In the genomic region with DNA sequence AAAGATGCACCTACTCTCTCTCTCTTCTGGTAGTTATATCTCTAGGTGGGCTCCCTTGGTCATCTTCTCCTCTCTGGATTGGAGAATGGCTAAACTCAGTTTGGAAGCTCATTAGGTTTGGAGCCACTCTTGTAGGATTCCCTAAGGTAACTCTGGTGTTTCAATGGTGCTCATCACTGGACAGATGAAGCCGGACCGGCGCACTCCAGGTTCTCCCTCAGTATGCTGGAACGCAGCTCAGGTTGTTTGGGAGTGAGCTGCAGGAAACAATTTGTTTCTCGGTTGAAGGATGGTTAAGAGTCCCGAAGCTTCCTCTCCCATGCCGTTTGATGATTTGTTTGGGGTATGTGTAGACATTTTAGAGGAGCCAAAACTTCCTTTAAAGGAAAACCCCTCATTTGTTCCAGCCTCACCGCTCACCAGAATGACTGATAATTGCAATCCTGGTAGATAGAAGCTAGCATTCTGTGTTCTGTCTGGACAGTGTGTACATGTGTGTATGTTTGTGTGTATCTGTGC, we compare ENCODE assay signal across 13 mouse cellular contexts.
DNase-seq lines count a peak whose midpoint lies in the region; ATAC-seq and TF ChIP-seq lines count a peak whose summit lies in the region.
"Had no signal": no experiment of that assay in that cellular context is flagged by ENCODE, and none has a peak within 500 bp of the region (broad histone marks: within the 10 kb centered on the region; RNA-seq: fewer than 3 reads in every experiment).

No protein-coding gene starts in this region.

- peak overlapping the region; percentile 33 for H3K4me2 ChIP-seq in kidney, embryonic 14.5 days (replicated peaks; ENCODE audit: low read depth, low read length)
- H3K4me2 ChIP-seq in stomach, embryonic 16.5 days (ENCODE audit: low read depth, low read length) = 0 out of 2 replicates have a peak overlapping the region, but pooled peaks have one; percentile 21
- H3K4me2 ChIP-seq: midbrain, embryonic 15.5 days had no signal

- peak; percentile 51 to 54 for DNase-seq in cerebellum, postnatal 25 days
- DNase-seq in cerebellum, postnatal 14 days = no peak
- no peak for DNase-seq in kidney, postnatal 4 days
- DNase-seq in thymus, adult 2 months = no peak
- no peak for DNase-seq in thymus, postnatal 14 days
- no peak for DNase-seq in right cerebral cortex, postnatal 14 days

- WGBS in kidney, embryonic 14.5 days = 74% methylated on average over 8 of the region's 8 CpGs
- WGBS in thymus, adult 2 months = 39% methylated on average over 8 of the region's 8 CpGs
- 60% methylated on average over 8 of the region's 8 CpGs for WGBS in stomach, embryonic 16.5 days

- H3K27ac ChIP-seq in kidney, embryonic 14.5 days (ENCODE audit: low read depth, low read length) = no peak overlapping the region
- H3K27ac ChIP-seq in thymus, adult 2 months (ENCODE audit: control insufficient read depth, insufficient read depth, low read length) = no peak overlapping the region
- H3K27ac ChIP-seq in stomach, embryonic 16.5 days (ENCODE audit: low read length) = no peak overlapping the region
- H3K27ac ChIP-seq: limb, embryonic 10.5 days; midbrain, embryonic 15.5 days; neural tube, embryonic 15.5 days had no signal

- H3K4me3 ChIP-seq in kidney, embryonic 14.5 days (ENCODE audit: low read length) = peak overlapping the region; percentile 25
- H3K4me3 ChIP-seq in thymus, adult 2 months (ENCODE audit: control insufficient read depth, insufficient read depth, low read length) = peak overlapping the region; percentile 36
- no peak overlapping the region for H3K4me3 ChIP-seq in stomach, embryonic 16.5 days (replicated peaks; ENCODE audit: low read length)
- H3K4me3 ChIP-seq: midbrain, embryonic 15.5 days; neural tube, embryonic 15.5 days had no signal

- no peak for ATAC-seq in kidney, embryonic 14.5 days (ENCODE audit: low FRiP score, low TSS enrichment)
- ATAC-seq in stomach, embryonic 16.5 days (ENCODE audit: insufficient read depth, low FRiP score) = no peak
- ATAC-seq: forebrain, embryonic 16.5 days; midbrain, embryonic 15.5 days had no signal

- H3K36me3 ChIP-seq in kidney, embryonic 14.5 days (ENCODE audit: control insufficient read depth, insufficient read depth, low read length) = no peaks in the 10 kb centered on the region
- H3K36me3 ChIP-seq in thymus, adult 2 months (ENCODE audit: control insufficient read depth, insufficient read depth, low read length) = no peaks in the 10 kb centered on the region
- H3K36me3 ChIP-seq in stomach, embryonic 16.5 days (ENCODE audit: control insufficient read depth, insufficient read depth, low read length) = no peaks in the 10 kb centered on the region
- H3K36me3 ChIP-seq: limb, embryonic 10.5 days; midbrain, embryonic 15.5 days; neural tube, embryonic 15.5 days had no signal

- TF ChIP-seq POLR2A in thymus, adult 2 months (IDR thresholded peaks at IDR 0.05; ENCODE audit: control insufficient read depth, extremely low read depth, insufficient read depth, low read length, poor library complexity) = no peak

- no peaks in the 10 kb centered on the region for H3K9me3 ChIP-seq in kidney, embryonic 14.5 days (ENCODE audit: control insufficient read depth, low read length)
- no peaks in the 10 kb centered on the region for H3K9me3 ChIP-seq in stomach, embryonic 16.5 days (replicated peaks; ENCODE audit: control insufficient read depth, low read length)
- H3K9me3 ChIP-seq: limb, embryonic 10.5 days; midbrain, embryonic 15.5 days; neural tube, embryonic 15.5 days had no signal

- no peak overlapping the region for H3K9ac ChIP-seq in kidney, embryonic 14.5 days (ENCODE audit: low read depth, low read length)
- no peak overlapping the region for H3K9ac ChIP-seq in stomach, embryonic 16.5 days (ENCODE audit: low read length)
- H3K9ac ChIP-seq: midbrain, embryonic 15.5 days; neural tube, embryonic 15.5 days had no signal

- H3K27me3 ChIP-seq in kidney, embryonic 14.5 days (ENCODE audit: control insufficient read depth, insufficient read depth, low read length) = no peaks in the 10 kb centered on the region
- H3K27me3 ChIP-seq in thymus, adult 2 months (ENCODE audit: control insufficient read depth, insufficient read depth, low read length) = no peaks in the 10 kb centered on the region
- H3K27me3 ChIP-seq in stomach, embryonic 16.5 days (ENCODE audit: control insufficient read depth, insufficient read depth, low read length) = no peaks in the 10 kb centered on the region
- H3K27me3 ChIP-seq: CH12.LX; midbrain, embryonic 15.5 days; neural tube, embryonic 15.5 days had no signal

- H3K4me1 ChIP-seq in kidney, embryonic 14.5 days (ENCODE audit: control insufficient read depth, insufficient read depth, low read length) = no peaks in the 10 kb centered on the region
- H3K4me1 ChIP-seq in thymus, adult 2 months (replicated peaks; ENCODE audit: control insufficient read depth, insufficient read depth, low read length) = peaks cover 32% of the 10 kb centered on the region
- H3K4me1 ChIP-seq in stomach, embryonic 16.5 days (ENCODE audit: control insufficient read depth, insufficient read depth, low read length) = peaks cover 3% of the 10 kb centered on the region; the same call in 1 of the 2 replicates
- H3K4me1 ChIP-seq: midbrain, embryonic 15.5 days; neural tube, embryonic 15.5 days had no signal

- TF ChIP-seq CTCF in thymus, adult 2 months (IDR thresholded peaks at IDR 0.05; ENCODE audit: borderline replicate concordance, control insufficient read depth, extremely low read depth, insufficient read depth, low read length, poor library complexity) = no peak

Comparison
In these comparisons a context has a peak if more than half of its experiments do, and no peak if none do; other contexts are left out.
1. DNase-seq: peak in cerebellum, postnatal 25 days (2 of 2); none in cerebellum, postnatal 14 days (0 of 2), kidney, postnatal 4 days (0 of 2), thymus, adult 2 months (single experiment), thymus, postnatal 14 days (single experiment) and right cerebral cortex, postnatal 14 days (single experiment).